Mouse (Mus musculus): ENCODE results near the gene Vmn1r143. TPM values are rescaled to one million over a fixed set of nuclear protein-coding genes. Genes with fewer than 3 reads are reported as not detected.

Vmn1r143 gene
- not detected in 2 replicates for polyA plus RNA-seq (2015; fragmentation: Nextera tagmentation; extraction: Ambion mirVana)

DNA sequence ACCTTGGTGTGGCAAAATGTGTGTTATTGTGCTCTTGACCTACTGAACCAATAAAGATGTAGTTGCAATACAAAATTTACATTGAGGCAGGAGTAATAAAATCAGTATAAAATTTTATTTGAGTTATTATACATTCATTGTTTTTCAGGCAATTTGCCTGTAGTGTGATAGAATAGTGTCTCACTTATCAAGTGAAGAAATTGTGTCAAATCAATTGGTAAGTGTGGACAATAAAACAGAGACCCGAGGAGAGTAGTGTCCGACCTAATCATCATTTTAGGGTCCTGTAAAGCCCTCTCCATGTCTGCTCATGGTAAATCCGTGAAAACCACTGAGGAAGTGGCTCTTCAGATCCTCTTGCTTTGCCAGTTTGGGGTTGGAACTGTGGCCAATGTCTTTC is at the start of gene Vmn1r143:
TSS of gene Vmn1r143 (plus strand) at position 301 of the 400 bp plus-strand sequence.

DNA sequence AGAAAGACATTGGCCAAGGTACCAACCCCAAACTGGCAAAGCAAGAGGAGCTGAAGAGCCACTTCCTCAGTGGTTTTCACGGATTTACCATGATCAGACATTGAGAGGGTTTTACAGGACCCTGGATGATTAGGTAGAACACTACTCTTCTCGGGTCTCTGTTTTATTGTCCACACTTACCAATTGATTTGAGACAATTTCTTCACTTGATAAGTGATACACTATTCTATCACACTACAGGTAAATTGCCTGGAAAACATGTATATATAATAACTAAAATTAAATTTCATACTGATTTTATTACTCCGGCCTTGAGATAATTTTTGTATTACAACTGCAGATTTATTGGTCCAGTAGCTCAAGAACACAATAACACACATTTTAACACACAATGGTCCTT is 25.2 kb upstream of the Vmn1r143 start, which contains the start of gene Vmn1r142:
TSS of gene Vmn1r142 (minus strand) at position 101 of the 400 bp plus-strand sequence.

DNA sequence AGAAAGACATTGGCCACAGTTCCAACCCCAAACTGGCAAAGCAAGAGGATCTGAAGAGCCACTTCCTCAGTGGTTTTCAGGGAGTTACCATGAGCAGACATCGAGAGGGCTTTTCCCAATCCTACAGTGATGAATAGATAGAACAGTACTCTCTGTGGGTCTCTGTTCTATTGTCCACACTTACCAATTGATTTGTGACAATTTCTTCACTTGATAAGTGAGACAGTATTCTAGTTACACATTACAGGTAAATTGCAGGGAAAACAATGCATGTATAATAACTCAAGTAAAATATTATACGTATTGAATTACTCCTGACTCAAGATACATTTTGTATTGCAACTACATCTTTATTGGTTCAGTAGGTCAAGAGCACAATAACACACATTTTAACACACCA is 12.0 kb downstream of the Vmn1r143 start, which contains the start of gene Gm8653:
TSS of gene Gm8653 (minus strand) at position 101 of the 400 bp plus-strand sequence.

DNA sequence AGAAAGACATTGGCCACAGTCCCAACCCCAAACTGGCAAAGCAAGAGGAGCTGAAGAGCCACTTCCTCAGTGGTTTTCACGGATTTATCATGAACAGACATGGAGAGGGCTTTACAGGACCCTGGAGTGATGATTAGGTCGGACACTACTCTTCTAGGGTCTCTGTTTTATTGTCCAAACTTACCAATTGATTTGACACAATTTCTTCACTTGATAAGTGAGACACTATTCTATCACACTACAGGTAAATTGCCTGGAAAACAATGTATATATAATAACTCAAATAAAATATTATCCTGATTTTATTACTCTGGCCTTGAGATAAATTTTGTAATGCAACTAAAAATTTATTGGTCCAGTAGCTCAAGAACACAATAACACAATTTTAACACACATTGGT is 40.2 kb downstream of the Vmn1r143 start, which contains the start of gene Gm8453:
TSS of gene Gm8453 (minus strand) at position 101 of the 400 bp plus-strand sequence.

Other genes with a start within 250 kb of the Vmn1r143 start
- gene Vmn1r137, start 194.8 kb upstream of the Vmn1r143 start, polyA plus RNA-seq (2015; fragmentation: Nextera tagmentation; extraction: Ambion mirVana) = not detected in 2 replicates
- gene Vmn1r138, start 160.5 kb upstream of the Vmn1r143 start, polyA plus RNA-seq (2015; fragmentation: Nextera tagmentation; extraction: Ambion mirVana) = not detected in 2 replicates
- not detected in 2 replicates for gene Gm6176, start 133.1 kb upstream of the Vmn1r143 start, polyA plus RNA-seq (2015; fragmentation: Nextera tagmentation; extraction: Ambion mirVana)
- not detected in 2 replicates for gene Vmn1r139, start 120.3 kb upstream of the Vmn1r143 start, polyA plus RNA-seq (2015; fragmentation: Nextera tagmentation; extraction: Ambion mirVana)
- gene Gm16451, start 71.1 kb upstream of the Vmn1r143 start, polyA plus RNA-seq (2015; fragmentation: Nextera tagmentation; extraction: Ambion mirVana) = not detected in 2 replicates
- gene Gm10666, start 54.6 kb upstream of the Vmn1r143 start, polyA plus RNA-seq (2015; fragmentation: Nextera tagmentation; extraction: Ambion mirVana) = not detected in 2 replicates
- not detected in 2 replicates for gene Vmn1r142, start 25.3 kb upstream of the Vmn1r143 start, polyA plus RNA-seq (2015; fragmentation: Nextera tagmentation; extraction: Ambion mirVana)
- not detected in 2 replicates for gene Gm8653, start 11.9 kb downstream of the Vmn1r143 start, polyA plus RNA-seq (2015; fragmentation: Nextera tagmentation; extraction: Ambion mirVana)
- not detected in 2 replicates for gene Gm8453, start 40.1 kb downstream of the Vmn1r143 start, polyA plus RNA-seq (2015; fragmentation: Nextera tagmentation; extraction: Ambion mirVana)
- gene Gm4187, start 140.3 kb downstream of the Vmn1r143 start, polyA plus RNA-seq (2015; fragmentation: Nextera tagmentation; extraction: Ambion mirVana) = not detected in 2 replicates
- not detected in 2 replicates for gene Gm8660, start 181.7 kb downstream of the Vmn1r143 start, polyA plus RNA-seq (2015; fragmentation: Nextera tagmentation; extraction: Ambion mirVana)
- not detected in 2 replicates for gene Vmn1r148, start 224.2 kb downstream of the Vmn1r143 start, polyA plus RNA-seq (2015; fragmentation: Nextera tagmentation; extraction: Ambion mirVana)
- not detected in 2 replicates for gene Vmn1r149, start 248.9 kb downstream of the Vmn1r143 start, polyA plus RNA-seq (2015; fragmentation: Nextera tagmentation; extraction: Ambion mirVana)